Mouse (Mus musculus) thymus, postnatal 10 days (tissue): ENCODE measurements around the gene Fbxo48.
A peak's percentile ranks its signal among the peaks of the same experiment; 100 is the strongest.

Experiments
- DNase-seq, 2 experiments: peaks; one replicate each; pipeline ENCODE4 v3.0.0; 2021; ENCODE audit warnings: low spot score in 2 of 2

Fbxo48 gene

DNA sequence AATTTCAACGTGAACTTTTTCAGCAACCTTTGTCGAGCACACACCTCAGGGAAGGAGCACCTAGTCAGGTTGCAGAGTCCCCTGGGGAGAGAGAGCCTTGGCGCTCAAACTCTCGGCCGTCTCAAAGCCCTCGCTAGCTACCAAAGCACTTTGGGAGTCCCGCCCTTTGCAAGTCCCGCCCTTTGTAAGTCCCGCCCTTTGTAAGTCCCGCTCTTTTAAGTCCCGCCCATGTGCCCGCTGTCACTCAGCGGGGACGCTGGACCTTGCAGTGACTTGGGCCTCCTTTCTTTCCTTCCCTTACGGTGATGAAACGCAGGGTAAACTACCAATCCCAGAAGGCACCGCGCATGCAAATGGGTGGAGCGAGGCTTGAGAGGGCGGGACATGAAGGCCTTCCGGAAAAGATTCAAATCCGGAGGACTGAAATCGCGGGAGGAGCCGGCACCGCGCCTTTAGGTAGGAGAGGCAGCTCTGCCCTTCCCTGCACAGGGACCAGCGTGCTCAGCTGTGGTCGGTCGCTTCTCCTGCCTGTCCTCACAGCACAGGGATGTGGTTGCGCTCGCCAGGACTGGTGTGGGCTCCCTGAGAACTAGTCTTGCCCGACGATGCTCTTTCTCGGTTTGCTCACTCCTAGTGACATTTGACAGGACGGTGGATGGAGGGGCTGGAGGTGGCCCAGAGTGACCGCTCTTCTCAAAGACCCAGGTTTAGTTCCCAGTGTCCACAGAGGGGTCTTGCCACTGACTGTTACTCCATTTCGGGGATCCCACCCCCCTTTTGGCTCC lies at the start of gene Fbxo48:
Gene Fbxo48, plus strand, starts transcription at position 400 of the 785 bp plus-strand sequence.
- DNase-seq, result peak; percentile 91 to 95

DNA sequence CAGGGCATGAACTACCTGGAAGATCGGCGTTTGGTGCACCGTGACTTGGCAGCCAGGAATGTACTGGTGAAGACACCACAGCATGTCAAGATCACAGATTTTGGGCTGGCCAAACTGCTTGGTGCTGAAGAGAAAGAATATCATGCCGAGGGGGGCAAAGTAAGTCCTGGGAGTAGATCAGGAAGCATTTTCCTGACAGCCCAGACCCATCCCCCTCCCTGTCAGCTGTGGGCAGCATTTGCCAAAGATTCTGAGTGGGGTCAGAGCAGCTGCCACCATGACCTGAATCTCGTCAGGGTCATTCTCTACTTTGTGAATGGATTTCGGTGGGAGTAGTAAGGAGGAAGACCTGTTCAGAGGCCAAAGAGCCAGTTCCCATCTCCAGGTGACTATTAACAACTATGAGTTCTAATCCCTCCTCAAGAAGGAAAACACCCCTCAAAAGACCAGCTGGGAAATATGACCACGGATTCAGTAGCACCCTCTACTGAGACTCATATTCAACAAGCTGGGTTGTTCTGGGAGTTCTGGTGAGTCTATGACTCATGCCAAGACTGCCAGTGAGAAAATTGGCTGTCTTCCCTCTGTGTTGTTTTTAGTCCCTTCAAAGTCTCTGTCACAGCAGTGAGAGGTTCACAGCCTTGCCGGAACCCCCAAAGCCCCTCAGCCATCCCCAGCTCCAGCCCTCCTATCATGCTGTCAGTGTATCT lies 46.7 kb upstream of the Fbxo48 start:
- DNase-seq, result no peak

DNA sequence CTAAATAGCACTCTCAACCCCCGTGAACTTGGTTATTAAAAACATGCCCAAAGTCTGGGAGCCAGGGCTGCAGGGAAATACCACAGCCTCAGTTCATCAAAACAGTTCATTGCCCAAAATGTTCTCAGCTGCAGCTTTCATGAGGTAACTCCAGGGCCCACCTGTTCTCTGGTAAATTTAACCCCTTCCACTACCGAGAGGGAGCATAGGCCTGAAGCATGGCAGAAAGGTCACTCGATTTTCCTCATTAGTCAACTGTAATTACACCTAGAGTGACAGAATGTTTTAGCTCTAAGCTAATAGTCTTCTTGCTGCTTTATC lies 46.2 kb upstream of the Fbxo48 start:
- DNase-seq, result no peak

DNA sequence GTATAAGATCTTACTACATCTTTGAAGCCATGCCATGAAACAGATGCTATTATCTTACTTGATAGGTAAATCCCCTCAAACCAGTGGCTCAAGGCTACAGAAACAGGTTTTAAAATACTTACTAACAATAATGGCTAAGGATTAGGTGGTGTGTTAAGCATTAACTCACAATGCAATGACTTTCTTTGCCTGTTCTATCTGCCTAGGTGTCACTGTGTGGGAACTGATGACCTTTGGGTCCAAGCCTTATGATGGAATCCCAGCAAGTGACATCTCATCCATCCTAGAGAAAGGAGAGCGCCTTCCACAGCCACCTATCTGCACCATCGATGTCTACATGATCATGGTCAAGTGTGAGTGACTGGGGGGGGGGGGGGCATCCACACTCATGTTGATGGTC lies 44.6 kb upstream of the Fbxo48 start:
- no peak for DNase-seq

DNA sequence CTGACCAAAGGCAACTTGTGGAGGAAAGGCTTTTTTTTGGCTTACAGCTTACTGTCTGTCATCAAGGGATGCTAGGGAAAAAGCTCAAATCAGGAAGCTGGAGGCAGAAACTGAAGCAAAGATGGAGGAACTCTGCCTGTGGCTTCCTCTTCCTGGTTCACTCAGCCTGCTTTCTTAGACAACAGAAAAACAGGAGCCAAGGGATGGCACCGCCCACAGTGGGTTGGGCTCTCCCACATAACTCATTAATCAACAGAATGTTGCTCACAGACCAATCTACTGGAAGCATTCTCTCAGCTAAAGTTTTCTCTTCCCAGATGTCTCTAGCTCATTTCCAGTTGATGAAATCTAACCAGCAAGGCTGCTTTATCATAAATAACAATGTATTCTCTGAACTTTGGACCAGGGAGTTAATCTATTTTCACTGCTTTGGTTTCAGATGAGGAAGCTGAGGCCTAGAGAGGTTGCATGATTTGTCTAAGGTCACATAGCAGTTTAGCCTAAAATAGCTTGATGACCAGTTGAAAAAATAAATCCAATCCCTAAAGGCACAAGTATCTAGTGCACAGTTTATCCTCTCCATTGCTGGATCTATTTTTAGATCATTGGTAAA lies 43.6 kb upstream of the Fbxo48 start:
- no peak for DNase-seq

DNA sequence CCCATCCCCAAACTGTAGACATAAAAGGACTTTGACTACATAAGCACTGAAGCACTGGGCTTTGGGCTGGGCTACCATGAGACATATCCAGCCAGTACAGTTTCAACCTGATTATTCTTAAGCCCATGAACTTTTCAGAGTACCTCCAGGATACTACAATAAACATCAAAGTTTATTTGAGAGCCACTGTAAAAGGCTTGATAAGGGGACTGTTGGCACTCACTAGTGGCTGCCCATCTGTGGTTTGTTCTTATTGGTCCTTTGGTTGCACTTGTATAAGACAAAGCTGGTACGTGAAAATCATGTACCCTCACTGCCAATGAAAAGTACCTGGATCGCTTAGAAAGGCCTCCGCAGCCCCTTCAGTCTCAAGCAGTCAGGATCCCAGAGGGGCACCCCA lies 36.4 kb upstream of the Fbxo48 start:
- DNase-seq, result no peak

DNA sequence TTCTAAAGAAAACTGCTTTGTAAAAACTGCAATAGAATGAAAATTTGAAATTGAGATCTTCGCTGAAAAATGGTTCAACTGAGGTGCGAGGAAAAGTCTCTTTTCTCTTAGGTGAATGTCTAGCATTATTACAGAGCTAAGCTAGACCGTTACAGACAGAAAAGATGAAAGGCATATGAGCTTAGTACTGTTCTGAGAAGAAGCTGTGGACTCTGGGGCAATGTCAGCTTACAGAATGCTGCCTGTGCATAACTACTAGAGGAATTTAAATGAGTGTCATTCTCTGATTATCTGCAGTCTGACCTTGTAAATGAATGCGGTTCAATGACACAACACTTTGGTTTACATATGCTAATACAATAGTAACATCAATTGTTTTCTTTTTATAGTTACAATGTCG lies 35.3 kb upstream of the Fbxo48 start:
- DNase-seq, result no peak

DNA sequence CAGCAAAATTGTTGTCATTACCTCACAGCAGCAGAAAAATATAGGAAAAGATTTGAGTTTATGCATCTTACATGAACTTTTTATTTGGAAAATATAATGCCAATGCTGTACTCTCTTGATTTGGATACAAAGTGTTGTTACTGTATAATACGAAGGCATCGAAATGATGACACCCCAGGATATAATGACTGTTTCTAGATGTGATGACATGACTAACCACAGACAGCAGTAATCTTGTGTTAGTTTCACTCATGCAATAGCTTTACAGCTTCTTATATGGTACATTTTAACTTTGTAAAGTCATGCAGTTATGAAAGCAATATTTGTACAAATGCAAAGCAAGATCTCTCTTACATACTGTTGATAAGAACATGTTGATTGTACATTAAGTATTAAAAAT lies 33.7 kb upstream of the Fbxo48 start:
- DNase-seq, result no peak

DNA sequence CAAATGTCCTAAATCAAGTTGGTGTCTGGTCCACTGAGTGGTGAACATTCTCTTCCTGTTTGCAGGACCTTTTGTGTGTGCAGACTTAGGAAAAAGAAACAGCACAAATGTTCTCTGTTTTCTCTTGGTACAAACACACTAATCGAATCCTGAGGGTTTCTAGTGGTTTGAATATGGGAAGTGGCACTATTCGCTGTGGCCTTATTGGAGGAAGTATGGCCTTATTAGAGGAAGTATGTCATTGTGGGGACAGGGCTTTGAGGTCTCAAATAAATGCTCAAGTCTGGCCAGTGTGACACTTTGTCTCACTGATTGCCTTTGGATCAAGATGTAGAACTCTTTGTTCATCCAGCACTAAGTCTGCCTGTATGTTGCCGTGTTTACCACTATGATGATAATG lies 19.0 kb upstream of the Fbxo48 start:
- DNase-seq, result no peak

DNA sequence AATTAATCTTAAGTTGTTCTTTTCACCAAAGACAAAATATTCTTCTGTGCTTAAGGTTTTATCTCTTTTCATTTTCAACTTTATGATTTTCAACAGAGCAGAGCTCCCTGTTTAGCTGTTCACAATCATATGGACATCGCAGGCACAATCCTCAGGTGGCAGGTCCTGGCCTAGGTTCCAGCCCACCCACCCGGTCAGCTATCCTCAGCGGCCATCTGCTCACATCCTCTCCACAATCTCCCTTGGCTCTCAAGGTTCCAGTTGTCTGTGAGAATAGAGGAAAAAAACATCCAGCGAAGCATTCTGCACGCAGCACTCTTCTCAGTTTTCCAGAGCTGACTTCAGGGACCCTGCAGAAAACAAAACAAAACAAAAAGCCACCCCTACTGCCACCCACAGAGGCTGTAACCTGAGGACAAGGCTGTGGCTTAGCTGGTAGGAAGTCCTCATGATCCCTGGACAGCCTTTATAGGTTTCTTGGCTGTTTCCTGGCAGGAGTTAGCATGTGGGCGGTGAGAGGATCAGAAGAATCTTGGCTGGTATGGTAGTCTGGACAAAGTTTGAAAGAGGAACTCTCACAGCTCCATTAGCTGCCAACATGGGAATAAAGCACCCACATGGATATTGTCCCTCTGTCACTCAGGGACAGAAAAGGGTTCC lies 15.5 kb upstream of the Fbxo48 start:
- no peak for DNase-seq

DNA sequence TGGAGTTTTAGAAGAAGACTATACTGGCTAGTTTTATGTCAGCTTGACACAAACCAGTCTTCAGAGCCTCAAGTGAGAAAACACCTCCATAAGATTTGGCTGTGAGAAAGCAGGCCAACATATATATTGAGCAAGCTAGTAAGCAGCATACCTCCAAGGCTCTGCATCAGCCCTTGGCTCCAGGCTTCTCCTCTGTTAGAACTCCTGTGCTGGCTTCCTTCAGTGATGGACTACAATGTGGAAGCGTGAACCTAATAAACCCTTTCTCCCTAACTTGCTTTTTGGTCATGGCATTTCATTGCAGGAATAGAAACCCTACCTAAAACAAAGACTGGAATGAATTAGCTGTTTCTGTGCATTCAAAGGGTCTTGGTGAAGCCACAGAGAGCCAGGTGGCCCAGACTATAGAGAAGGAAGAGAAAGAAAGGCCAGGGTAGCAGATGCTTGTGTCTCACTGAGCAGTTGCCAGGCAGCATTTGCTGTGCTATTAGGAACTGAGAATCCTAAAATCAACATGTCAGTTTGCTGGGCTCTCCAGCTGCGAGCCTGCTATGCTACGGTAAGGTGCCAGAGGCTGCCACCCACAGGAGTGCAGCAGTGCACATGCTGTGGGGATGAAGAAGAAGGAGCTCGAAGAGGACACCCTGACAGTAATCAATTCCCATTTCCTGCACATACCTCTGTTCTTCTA lies 9.9 kb upstream of the Fbxo48 start:
- no peak for DNase-seq

DNA sequence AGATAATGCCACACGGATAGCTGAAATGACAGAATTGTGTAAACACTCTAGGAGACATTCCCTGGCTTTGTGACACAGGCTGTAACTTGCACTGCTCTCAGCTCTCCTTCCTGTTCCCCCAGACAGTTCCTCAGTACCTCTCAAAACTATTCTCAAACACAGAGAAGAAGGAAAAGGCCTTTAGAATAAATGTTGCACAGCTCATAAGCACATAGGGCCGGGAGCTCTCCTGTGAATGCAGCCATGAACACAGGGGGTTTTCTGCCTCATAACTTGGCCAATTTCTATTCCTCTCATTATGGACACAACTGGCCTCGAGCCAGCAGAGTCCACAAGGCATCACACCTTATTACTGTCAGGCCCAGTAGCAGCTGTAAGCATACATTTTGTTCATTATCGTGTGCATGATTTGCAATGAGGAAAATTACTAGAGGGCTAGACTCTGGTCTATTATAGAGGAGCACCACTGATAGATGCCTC lies 9.2 kb upstream of the Fbxo48 start:
- DNase-seq, result no peak

DNA sequence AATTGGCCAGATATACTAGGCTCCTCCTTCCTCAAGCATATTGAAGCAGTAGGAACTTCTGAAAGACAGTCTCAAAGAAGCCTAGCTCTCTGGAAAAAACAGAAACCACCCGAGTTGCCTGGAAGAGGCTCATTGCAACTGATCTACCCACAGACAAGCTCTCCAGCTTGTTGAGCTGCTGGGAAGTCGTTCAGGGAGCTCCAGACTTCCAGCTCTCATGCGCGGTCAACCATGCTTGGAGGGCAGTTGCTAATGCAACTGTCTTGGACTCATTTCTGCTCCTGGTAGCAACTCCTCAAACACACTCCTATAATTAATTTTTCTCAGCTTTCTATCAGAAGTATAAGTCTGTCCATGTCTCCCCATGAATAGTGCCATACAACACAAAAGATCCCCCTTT lies 8.2 kb upstream of the Fbxo48 start:
- DNase-seq, result no peak

DNA sequence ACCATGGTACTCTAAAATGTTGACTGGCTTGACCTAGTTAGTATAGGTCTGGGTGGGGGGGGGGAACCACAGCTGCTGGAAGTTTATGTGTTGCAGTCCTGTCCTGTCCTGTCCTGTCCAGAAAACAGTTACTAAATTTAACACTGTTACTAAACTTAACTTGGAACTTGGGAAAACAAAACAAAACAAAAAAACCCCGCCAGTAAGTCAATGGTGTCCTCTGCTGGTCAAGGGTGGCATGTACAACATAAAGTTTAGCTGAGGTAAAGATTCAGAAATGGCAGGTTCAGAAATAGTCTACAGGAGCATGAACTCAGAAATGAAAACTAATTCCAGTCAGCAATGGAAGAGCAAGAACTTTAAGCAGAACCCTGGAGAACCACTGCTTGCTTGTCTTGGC lies 2.4 kb upstream of the Fbxo48 start:
- DNase-seq, result peak in 1 of 2 experiments; percentile 10

DNA sequence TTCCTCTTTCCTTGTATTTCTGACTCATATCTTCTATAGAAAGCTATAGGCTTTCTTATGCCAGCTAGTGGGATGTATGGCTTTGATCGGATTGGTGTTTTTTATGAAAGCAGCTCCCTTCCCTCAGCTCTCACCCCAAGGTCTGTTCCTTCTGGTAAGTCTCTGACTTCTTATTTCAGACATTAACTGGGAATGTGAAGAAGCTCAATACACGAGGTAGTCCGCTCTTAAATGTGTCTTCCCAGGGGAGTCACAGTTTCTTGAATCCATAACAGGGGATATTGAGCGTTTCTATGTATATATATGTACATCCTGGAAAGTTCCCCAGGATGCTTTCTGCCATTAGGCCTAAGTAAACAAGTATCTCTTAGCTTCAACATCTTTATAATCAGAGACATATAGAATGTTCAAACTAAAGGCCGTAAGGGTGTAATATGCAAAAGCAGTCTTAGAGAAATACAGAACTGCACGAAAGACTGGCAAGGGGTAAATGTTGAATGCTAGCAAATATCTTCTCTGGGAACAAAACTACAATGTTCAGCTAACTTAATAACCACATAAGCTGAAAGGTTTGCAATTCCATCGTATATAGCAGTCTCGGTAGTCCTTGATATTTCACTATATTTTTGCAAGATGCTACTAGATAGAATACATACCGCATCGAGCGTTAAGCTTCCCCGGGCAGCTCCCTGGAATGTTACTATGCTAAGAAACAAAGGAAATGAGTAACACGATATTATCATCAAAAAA lies 774 bp upstream of the Fbxo48 start:
- DNase-seq, result no peak

DNA sequence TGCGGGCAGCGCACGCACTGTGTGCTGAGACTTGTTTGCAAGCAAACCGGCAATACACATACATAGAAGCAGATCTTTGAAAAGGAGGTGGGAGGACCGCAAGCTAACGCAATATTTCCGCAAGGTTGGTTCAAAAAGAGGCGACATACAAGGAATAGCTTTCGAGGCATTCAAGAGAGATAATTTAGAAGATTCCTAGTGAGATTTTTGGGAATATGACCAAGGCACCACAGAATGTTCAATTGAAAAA lies 511 bp downstream of the Fbxo48 start:
- DNase-seq, result peak in 1 of 2 experiments; percentile 21

DNA sequence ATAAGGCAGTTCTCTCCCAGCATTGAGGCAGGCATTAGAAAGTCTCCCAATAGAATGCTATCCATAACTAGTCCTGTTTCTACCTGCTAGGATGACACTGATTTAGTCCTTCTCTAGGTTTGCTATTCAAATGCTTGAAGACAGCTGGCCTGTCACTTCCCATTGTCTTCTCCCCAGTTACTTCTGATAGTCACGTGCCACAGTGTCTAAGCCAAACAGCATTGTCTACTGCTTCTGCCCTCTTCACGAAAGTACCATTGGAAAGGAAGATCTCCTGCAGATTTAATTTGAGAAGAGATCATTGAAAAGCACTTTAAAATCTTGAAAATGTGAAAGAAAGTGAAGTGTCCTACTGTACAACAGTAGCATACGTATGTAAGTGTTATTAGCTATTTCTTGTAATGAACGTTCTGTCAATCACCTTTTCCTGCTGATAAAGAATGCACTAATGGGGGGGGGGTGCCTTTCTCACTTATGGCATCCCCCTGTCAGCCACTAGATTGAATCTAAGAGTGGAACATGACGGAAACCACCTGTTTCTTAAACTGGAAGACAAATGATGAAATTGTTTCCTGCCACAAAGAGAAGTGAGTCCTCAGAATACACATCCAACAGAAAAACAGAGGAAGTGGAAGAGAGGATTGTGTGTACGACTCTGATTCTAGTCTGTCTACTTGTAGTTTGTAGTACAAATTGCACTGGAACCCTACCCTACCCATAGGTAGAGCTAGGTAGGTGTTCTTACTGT lies 5.1 kb downstream of the Fbxo48 start:
- DNase-seq, result no peak

DNA sequence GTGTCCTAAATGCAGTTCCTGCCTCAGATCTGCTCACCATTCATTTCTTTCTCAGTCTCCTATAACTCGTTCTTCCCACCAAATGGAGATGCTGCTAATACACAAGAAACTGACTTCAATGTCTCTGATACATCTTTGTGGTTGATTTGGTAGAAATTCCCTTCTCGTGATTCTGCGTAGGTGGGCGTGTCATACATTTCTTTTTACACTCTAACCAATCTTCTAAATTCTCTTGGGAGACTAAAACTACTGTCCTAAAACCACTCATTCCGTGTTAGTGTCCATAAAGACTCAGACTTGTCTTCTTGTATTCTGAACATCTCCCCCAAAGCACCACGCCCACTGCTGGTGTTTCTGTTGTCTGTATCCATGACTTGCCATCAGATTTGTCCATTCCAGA lies 5.9 kb downstream of the Fbxo48 start:
- DNase-seq, result no peak

DNA sequence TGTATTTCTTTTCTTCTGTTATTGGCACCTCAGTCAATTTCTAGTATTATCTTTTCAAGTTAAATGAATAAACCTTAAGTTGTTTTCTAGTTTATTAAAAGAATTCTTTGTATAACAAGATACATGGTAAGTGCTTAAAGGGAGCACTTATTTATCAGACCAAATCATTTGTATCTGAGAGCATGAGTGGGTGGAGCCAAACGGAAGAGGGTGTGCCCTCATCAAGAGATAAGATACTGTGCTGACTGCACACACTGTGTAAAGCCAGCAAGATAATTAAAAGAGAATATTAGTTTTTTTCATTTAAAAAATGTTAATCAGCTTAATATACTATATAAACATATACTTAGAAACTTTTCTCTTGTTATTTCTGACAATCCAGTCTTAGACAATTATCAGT lies 7.3 kb downstream of the Fbxo48 start:
- no peak for DNase-seq

DNA sequence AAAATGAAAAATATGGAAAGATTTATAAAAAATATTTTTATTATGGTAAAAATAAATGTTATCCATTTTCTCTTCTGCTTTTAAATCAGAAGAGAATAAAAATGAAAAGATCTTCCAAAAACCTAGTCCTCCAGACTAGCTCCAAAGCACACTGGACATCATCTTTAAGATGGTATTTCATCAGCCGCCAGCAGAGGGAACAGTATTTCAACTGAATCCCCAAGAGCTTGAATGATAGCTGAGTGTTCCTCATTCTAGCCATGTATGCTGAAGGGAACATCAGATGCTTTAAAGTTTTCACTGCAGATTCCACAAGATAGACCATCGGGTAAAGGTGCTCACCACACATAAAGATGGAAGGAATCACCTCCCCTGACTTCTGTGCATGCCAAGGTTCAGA lies 16.6 kb downstream of the Fbxo48 start:
- no peak for DNase-seq

DNA sequence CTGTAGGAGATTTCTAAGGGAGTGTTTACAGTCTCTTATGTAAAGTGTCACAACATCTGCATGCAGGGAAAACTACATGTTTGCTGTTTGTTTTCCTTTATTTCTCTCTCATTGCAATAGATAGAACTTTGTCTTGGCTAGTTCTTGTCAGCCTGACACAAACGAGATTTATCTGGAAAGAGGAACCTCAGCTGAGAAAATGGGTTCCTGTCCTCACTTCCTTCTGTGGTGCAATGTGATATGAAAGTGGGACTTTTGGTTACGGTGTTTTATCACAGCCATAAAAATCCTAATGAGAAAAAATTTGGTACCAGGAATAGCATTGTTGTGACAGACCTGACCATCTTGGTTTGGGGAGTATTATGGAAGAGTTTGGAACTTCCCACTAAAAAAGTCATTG lies 18.5 kb downstream of the Fbxo48 start:
- DNase-seq, result no peak
